Mouse (Mus musculus) right cerebral cortex, postnatal 36 days (tissue): Measurements from ENCODE around the gene Klhl25.
A peak's percentile ranks its signal among the peaks of the same experiment; 100 is the strongest.
"Not testable (repeated sequence)": the region's sequence is repeated elsewhere in the genome, so short reads cannot be mapped to it uniquely, and the experiment has no call there.

Experiments
- DNase-seq, 2 experiments: peaks; one replicate each; pipeline ENCODE4 v3.0.0; 2022; ENCODE audit warnings: low spot score in 2 of 2, mixed read lengths in 1 of 2

Klhl25 gene

DNA sequence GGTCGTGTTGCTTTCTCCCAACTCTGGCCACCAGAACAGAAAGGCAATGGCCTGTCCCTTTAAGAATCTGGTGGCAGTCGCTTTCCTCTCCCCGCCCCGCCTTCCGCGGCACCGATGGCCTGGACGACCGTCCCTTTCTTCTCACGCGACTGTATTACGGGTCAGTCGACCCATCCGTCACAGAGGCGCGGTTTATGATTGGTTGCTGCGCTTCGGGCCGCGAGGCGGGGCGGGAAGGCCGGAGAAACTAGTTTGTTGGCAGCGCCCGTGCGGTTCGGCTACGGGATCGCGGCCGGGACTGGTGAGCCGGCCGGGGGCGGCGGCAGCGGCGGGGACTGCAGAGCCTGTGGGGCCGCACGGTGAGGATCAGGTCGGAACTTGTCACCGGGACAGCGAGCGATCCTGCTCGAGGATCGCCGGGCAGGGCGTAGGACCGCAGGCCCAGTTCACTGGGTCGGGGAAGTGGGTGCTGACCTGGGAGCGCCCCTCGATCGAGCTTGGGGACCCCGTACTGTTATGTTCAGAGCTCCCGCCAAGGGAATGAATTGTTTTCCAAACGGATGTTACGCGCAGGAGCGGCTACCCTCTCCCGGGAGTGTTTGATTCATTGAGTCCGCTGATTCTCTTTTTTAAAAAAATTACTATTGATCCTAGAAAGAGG, at the start of gene Klhl25:
TSS of gene Klhl25 (plus strand) at position 196 of the 661 bp plus-strand sequence.
- peak; percentile 93 to 94 for DNase-seq

DNA sequence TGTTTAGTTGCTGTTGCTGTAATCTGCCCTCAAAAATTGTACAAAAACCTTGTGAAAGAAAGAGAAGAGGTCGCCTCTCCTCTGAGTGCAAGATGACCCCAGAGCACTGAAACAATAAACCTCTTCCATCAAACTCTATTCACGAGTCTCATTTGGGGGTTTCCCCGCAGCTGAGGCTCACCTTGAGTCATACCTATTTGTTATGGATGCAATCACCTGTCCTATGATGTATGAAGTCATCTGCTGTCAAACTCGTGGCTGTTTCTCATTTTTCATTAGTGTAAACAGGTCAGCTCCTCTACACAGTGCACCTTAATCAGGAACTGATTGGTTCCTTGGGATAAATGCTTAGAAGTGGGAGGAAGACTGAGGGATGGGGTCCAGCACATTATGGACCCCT, 47.6 kb upstream of the Klhl25 start:
- no peak for DNase-seq

DNA sequence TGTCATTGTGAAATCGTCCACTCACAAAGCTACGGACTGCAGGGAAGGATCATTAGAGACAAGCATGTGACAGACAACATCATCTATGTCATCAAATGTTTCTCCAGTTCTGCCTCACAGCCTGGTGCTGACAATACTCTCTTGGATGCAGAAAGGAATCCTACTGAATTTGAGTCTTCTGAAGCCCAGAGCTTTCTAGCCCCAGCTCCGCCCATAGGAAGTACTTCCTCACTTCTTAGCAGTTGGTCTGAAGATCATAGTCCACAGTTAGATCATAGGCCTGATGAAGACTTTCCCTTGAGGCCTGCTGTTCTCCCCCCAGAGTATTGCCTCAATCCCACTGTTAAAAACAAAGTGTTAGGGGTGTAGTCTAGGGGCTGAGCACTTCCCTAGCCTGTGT, 47.1 kb upstream of the Klhl25 start:
- no peak for DNase-seq

GRCm38 (mm10) chr7:75801621-75802358, 46.3 kb upstream of the Klhl25 start:
- DNase-seq, result no peak

- DNase-seq, result no peak
Measured at GRCm38 (mm10) chr7:75802887-75803286, 45.2 kb upstream of the Klhl25 start.

- DNase-seq, result no peak
Measured at GRCm38 (mm10) chr7:75806161-75806560, 41.9 kb upstream of the Klhl25 start.

- no peak for DNase-seq
Measured at GRCm38 (mm10) chr7:75806711-75807110, 41.4 kb upstream of the Klhl25 start.

DNA sequence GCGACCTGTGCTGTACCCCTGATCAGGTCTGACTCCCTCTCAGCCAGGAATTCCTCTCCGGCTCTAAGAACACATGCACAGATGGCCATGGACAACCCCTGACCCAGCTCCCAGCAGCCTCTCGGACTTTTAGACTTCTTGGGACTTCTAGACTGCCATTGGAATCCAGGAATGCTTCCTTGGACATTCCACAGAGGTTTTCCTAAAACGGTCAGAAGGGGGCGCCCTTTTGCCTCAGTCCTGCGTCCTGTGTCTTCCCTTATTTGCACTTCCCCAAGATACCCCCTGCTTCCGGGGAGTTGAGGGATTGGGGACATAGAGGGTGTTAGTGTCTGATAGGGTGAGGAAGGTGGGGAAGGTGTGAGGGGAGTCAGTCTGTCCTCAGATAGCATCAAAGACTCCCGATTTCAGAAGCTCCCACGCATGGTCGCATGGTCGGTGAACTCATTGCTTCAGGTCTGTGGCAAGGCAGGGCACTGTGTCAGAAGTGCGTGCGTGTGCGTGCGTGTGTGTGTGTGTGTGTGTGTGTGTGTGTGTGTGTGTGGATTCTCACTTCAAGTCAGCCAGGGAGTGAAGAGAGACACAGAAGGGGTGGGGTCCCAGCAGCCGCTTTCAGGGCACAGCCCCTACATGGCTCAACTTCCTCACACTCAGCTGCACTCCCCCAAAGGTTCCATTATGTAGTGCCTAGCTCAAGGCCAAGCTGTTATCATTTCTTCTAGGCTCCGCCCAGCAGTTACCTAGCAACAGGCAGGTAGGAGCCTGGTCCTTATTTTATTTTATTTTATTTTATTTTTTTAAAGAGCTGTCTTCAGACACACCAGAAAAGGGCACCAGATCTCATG, 40.4 kb upstream of the Klhl25 start:
- no peak for DNase-seq

DNA sequence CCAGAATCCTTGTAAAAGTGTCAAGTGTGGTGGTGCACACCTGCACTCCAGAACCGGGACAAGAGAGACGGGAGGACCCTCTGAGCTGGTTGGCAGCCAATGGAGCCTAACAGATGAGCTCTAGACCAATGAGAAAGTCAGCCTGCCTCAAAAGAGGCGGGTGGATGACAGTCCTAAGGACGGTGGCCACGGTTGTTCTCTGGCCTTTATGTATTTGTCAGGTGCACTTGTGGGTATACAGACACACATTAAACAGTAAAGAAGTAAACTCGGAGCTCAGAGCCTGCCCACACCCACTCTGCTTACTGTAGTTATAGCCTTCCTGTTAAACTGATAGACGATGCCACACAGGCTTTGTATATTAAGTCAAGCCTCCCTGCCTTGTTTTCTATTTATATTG, 27.4 kb upstream of the Klhl25 start:
- no peak for DNase-seq

DNA sequence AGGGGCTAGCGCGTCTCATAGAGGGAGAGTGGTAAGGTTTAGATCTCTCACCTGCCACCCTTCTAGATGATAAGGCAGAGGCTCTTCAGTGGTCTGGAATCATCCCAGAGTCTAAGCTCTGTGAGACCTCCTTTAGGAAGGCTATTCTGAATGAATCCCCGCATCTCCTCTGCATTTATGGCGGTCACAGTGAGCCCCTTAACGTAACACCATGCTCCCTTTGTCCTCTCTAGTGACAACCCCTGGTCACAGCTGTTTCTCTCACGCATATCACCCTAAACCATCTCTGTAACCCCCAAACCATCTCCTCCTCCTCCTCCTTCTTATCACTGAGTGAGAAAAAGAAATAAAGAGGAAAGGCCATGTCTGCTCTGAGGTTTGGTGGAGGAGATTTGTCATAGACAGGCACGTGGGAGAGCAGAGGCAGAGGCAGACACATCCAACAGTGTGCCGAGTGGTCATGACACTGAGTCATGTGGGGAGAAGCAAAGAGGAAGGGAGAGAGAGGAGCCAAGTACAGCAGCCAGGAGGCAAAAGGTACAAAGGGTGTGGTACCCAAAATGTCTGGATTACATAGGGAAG, 25.9 kb upstream of the Klhl25 start:
- no peak for DNase-seq

DNA sequence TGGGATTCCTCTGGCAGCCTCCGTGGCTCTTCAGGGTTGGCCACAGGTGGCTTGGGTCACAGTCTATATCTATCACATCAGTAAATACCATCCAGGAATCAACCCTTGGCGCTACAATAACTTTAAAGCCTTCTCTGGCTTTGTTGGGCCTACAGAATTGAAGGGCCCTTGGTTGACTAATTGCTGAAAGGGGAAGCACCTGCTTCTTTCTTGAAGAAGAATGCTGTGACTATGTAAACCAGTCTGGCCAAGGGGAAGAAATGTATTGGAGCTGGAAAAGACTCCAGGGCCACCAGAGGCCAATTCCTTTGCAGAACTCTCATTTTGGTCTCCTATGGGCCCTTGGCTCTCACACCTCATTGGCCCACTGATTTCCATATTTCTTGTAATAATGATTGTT, 25.0 kb upstream of the Klhl25 start:
- no peak for DNase-seq

GRCm38 (mm10) chr7:75826360-75827103, 21.6 kb upstream of the Klhl25 start:
- no peak for DNase-seq

GRCm38 (mm10) chr7:75827357-75827756, 20.8 kb upstream of the Klhl25 start:
- no peak for DNase-seq

DNA sequence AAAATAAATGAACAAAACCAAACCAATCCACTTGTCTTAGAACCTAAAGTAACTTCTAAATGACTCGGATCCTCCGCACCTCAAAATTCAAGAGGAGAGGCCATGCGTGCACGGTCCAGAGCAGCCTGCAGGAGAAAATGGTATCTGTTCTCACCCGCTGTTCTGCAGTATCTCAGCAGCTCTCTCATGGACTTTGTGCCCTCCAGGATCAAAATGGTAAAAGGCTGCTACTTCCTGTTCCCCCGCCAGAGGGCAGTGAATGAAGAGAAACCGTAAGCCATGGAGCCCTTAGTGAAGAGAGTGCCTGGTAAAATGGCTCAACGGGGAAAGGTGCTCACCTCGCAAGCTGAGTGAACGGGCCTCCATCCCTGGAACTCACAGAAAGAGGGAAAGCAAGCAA, 20.3 kb upstream of the Klhl25 start:
- DNase-seq, result peak; percentile 27 to 30

GRCm38 (mm10) chr7:75828536-75828935, 19.6 kb upstream of the Klhl25 start:
- no peak for DNase-seq

DNA sequence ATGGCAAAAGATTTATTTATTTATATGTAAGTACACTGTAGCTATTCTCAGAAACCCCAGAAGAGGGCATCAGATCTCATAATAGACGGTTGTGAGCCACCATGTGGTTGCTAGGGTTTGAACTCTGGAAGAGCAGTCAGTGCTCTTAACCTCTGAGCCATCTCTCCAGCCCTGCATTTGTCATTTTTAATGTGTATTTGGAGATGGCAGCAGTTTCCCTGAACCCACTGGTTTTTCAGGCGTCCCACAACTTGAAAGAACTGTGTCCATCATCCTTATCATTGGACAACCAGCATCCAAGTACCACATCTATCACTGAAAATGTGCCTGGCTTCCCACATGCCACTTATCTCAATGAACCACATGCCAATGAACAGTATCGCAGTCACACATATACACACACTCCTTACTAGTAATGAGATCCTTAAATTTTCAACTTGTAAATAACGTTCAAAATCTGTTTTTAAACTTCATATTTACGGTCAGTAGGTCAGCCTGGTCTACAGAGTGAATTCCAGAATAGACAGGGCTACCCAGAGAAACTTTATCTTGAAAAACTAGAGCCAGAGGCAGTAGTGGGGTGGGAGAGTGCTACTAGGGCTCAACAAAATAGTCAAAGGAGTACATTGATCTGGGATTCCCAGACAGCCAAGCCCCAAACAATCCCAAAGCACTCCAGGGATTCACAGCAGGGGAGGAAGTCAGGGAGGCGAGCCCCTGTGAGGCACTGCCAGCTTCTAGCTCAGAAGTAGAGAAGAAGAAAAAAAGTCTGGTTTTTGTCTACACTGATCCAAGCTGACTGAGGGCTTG, 17.7 kb upstream of the Klhl25 start:
- no peak for DNase-seq

DNA sequence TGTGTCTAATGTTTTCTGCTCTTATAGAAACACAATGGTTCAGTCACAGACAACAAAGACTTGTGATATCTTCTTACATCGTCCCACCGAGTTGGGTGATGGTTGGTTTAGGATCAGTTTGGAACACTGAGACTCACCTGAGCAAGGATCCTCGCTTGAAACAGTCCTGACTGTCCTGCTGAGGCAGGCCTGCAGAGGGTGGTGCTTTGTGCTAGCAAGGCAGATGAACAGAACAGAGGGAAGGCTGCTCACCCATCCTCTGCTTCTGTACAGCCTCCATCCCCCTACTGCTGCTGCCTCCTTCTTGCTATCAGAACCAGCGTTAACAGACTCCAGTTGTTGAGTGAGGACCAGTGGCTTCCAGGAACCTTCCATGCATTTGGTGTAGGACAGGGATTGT, 14.2 kb upstream of the Klhl25 start:
- DNase-seq, result not testable (repeated sequence)

DNA sequence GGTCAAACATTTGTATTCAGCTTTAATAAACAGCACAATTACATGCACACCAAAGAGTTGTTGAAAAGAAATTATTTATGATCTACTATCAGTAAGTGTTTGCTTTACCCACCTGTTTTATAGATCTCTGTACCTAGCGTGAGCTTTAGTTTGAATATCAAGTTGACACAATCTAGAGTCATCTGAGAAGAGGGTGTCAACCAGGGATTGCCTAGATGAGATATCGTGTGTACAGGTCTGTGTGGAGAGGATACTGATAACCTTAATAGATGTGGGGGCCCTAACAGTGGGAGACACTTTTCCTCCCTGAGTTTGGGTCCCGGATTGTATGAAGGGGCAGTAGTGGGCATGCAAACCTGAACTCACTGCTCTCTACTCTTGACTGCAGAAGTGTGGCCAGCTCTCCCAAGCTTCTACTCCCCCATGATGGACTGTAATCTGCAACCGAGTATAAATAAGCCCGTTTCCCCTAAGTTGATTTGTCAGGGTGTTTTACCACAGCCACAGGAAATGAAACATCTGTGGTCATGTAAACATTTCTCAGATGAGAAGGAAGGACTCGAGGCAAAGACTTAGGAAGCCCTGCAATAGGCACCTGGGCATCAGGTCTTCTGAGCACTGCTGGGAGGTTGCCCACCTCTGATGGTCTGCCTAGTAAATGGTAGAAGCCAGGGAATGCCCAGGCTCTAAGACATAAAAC, 13.0 kb upstream of the Klhl25 start:
- DNase-seq, result not testable (repeated sequence)

DNA sequence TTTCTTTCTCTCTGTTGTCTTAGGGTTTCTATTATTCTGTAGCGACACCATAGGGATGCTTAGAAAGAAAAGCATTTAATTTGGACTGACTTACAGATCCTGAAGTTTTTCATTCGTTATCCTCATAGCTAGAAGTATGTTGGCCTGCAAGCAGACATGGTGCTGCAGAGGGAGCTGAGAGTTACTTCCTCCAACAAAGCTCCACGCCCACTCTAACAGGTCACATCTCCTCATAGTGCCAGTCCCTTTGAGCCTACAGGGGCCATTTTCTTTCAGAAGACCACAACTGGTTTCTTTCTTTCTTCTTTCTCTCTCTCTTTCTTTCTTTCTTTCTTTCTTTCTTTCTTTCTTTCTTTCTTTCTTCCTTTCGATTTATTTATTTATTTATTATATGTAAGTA, 8.0 kb upstream of the Klhl25 start:
- no peak for DNase-seq

GRCm38 (mm10) chr7:75842306-75842705, 5.8 kb upstream of the Klhl25 start:
- no peak for DNase-seq
